Mouse (Mus musculus): ENCODE measurements around the gene Gpr22. TPM values are rescaled to one million over a fixed set of nuclear protein-coding genes. Genes with fewer than 3 reads are reported as not detected.

Gpr22 gene
- polyA plus RNA-seq, 1 experiment = 0.28 TPM

- Histone ChIP-seq H3K27ac (ENCODE audit: control insufficient read depth, insufficient read depth, low read length) (no peak overlapping the region), H3K27me3 (ENCODE audit: control insufficient read depth, insufficient read depth, low read length) (no peaks in the 10 kb centered on the region), H3K4me3 (ENCODE audit: control insufficient read depth, insufficient read depth, low read length) (no peak overlapping the region), H3K36me3 (ENCODE audit: control insufficient read depth, insufficient read depth, low read length) (no peaks in the 10 kb centered on the region), H3K4me1 (replicated peaks; ENCODE audit: control insufficient read depth, insufficient read depth, low read length) (no peaks in the 10 kb centered on the region)
- no peak for DNase-seq
- 97% methylated on average over 4 of the region's 4 CpGs for WGBS
- no peak for TF ChIP-seq CTCF (IDR thresholded peaks at IDR 0.05; ENCODE audit: borderline replicate concordance, control insufficient read depth, extremely low read depth, insufficient read depth, low read length, poor library complexity)
- TF ChIP-seq POLR2A (IDR thresholded peaks at IDR 0.05; ENCODE audit: control insufficient read depth, extremely low read depth, insufficient read depth, low read length, poor library complexity) = no peak
Measured at GRCm38 (mm10) chr12:31712727-31713126, 1.0 kb downstream of the Gpr22 start.

GRCm38 (mm10) chr12:31712233-31712632 is 1.5 kb downstream of the Gpr22 start:
- TF ChIP-seq CTCF (IDR thresholded peaks at IDR 0.05; ENCODE audit: borderline replicate concordance, control insufficient read depth, extremely low read depth, insufficient read depth, low read length, poor library complexity) (no peak), POLR2A (IDR thresholded peaks at IDR 0.05; ENCODE audit: control insufficient read depth, extremely low read depth, insufficient read depth, low read length, poor library complexity) (no peak)
- no peak for DNase-seq
- no peaks in the 10 kb centered on the region for H3K27me3 ChIP-seq (ENCODE audit: control insufficient read depth, insufficient read depth, low read length)
- 54% methylated on average over 5 of the region's 5 CpGs for WGBS
- no peak overlapping the region for H3K4me3 ChIP-seq (ENCODE audit: control insufficient read depth, insufficient read depth, low read length)
- H3K27ac ChIP-seq (ENCODE audit: control insufficient read depth, insufficient read depth, low read length) = no peak overlapping the region
- no peaks in the 10 kb centered on the region for H3K4me1 ChIP-seq (replicated peaks; ENCODE audit: control insufficient read depth, insufficient read depth, low read length)
- no peaks in the 10 kb centered on the region for H3K36me3 ChIP-seq (ENCODE audit: control insufficient read depth, insufficient read depth, low read length)

GRCm38 (mm10) chr12:31709665-31710064 is 4.1 kb downstream of the Gpr22 start:
- WGBS = 98% methylated on average over 6 of the region's 6 CpGs
- Histone ChIP-seq H3K27me3 (ENCODE audit: control insufficient read depth, insufficient read depth, low read length) (no peaks in the 10 kb centered on the region), H3K36me3 (ENCODE audit: control insufficient read depth, insufficient read depth, low read length) (no peaks in the 10 kb centered on the region), H3K27ac (ENCODE audit: control insufficient read depth, insufficient read depth, low read length) (no peak overlapping the region), H3K4me1 (replicated peaks; ENCODE audit: control insufficient read depth, insufficient read depth, low read length) (no peaks in the 10 kb centered on the region), H3K4me3 (ENCODE audit: control insufficient read depth, insufficient read depth, low read length) (no peak overlapping the region)
- TF ChIP-seq POLR2A (IDR thresholded peaks at IDR 0.05; ENCODE audit: control insufficient read depth, extremely low read depth, insufficient read depth, low read length, poor library complexity) (no peak), CTCF (IDR thresholded peaks at IDR 0.05; ENCODE audit: borderline replicate concordance, control insufficient read depth, extremely low read depth, insufficient read depth, low read length, poor library complexity) (no peak)
- no peak for DNase-seq

- no peaks in the 10 kb centered on the region for H3K36me3 ChIP-seq (ENCODE audit: control insufficient read depth, insufficient read depth, low read length)
- no peaks in the 10 kb centered on the region for H3K27me3 ChIP-seq (ENCODE audit: control insufficient read depth, insufficient read depth, low read length)
- TF ChIP-seq POLR2A (IDR thresholded peaks at IDR 0.05; ENCODE audit: control insufficient read depth, extremely low read depth, insufficient read depth, low read length, poor library complexity) (no peak), CTCF (IDR thresholded peaks at IDR 0.05; ENCODE audit: borderline replicate concordance, control insufficient read depth, extremely low read depth, insufficient read depth, low read length, poor library complexity) (no peak)
- no peak for DNase-seq
- H3K4me3 ChIP-seq (ENCODE audit: control insufficient read depth, insufficient read depth, low read length) = no peak overlapping the region
- 86% methylated on average over 1 of the region's 1 CpGs for WGBS
- no peaks in the 10 kb centered on the region for H3K4me1 ChIP-seq (replicated peaks; ENCODE audit: control insufficient read depth, insufficient read depth, low read length)
- H3K27ac ChIP-seq (ENCODE audit: control insufficient read depth, insufficient read depth, low read length) = no peak overlapping the region
Measured at GRCm38 (mm10) chr12:31707531-31707930, 6.2 kb downstream of the Gpr22 start.

GRCm38 (mm10) chr12:31706168-31706567 is 7.6 kb downstream of the Gpr22 start:
- no peaks in the 10 kb centered on the region for H3K27me3 ChIP-seq (ENCODE audit: control insufficient read depth, insufficient read depth, low read length)
- DNase-seq = no peak
- WGBS = 91% methylated on average over 2 of the region's 2 CpGs
- no peak overlapping the region for H3K4me3 ChIP-seq (ENCODE audit: control insufficient read depth, insufficient read depth, low read length)
- H3K36me3 ChIP-seq (ENCODE audit: control insufficient read depth, insufficient read depth, low read length) = no peaks in the 10 kb centered on the region
- no peak overlapping the region for H3K27ac ChIP-seq (ENCODE audit: control insufficient read depth, insufficient read depth, low read length)
- no peaks in the 10 kb centered on the region for H3K4me1 ChIP-seq (replicated peaks; ENCODE audit: control insufficient read depth, insufficient read depth, low read length)
- TF ChIP-seq CTCF (IDR thresholded peaks at IDR 0.05; ENCODE audit: borderline replicate concordance, control insufficient read depth, extremely low read depth, insufficient read depth, low read length, poor library complexity) = no peak
- no peak for TF ChIP-seq POLR2A (IDR thresholded peaks at IDR 0.05; ENCODE audit: control insufficient read depth, extremely low read depth, insufficient read depth, low read length, poor library complexity)

GRCm38 (mm10) chr12:31703904-31704303 is 9.8 kb downstream of the Gpr22 start:
- Histone ChIP-seq H3K4me3 (ENCODE audit: control insufficient read depth, insufficient read depth, low read length) (no peak overlapping the region), H3K4me1 (replicated peaks; ENCODE audit: control insufficient read depth, insufficient read depth, low read length) (no peaks in the 10 kb centered on the region), H3K27ac (ENCODE audit: control insufficient read depth, insufficient read depth, low read length) (peak overlapping the region; percentile 10; the same call in 1 of the 2 replicates), H3K27me3 (ENCODE audit: control insufficient read depth, insufficient read depth, low read length) (no peaks in the 10 kb centered on the region), H3K36me3 (ENCODE audit: control insufficient read depth, insufficient read depth, low read length) (no peaks in the 10 kb centered on the region)
- DNase-seq = no peak
- 96% methylated on average over 6 of the region's 6 CpGs for WGBS
- TF ChIP-seq POLR2A (IDR thresholded peaks at IDR 0.05; ENCODE audit: control insufficient read depth, extremely low read depth, insufficient read depth, low read length, poor library complexity) (no peak), CTCF (IDR thresholded peaks at IDR 0.05; ENCODE audit: borderline replicate concordance, control insufficient read depth, extremely low read depth, insufficient read depth, low read length, poor library complexity) (no peak)

- no peaks in the 10 kb centered on the region for H3K36me3 ChIP-seq (ENCODE audit: control insufficient read depth, insufficient read depth, low read length)
- 98% methylated on average over 5 of the region's 5 CpGs for WGBS
- no peak overlapping the region for H3K4me3 ChIP-seq (ENCODE audit: control insufficient read depth, insufficient read depth, low read length)
- H3K27me3 ChIP-seq (ENCODE audit: control insufficient read depth, insufficient read depth, low read length) = no peaks in the 10 kb centered on the region
- H3K27ac ChIP-seq (ENCODE audit: control insufficient read depth, insufficient read depth, low read length) = no peak overlapping the region
- no peak for DNase-seq
- TF ChIP-seq POLR2A (IDR thresholded peaks at IDR 0.05; ENCODE audit: control insufficient read depth, extremely low read depth, insufficient read depth, low read length, poor library complexity) = no peak
- TF ChIP-seq CTCF (IDR thresholded peaks at IDR 0.05; ENCODE audit: borderline replicate concordance, control insufficient read depth, extremely low read depth, insufficient read depth, low read length, poor library complexity) = no peak
- H3K4me1 ChIP-seq (replicated peaks; ENCODE audit: control insufficient read depth, insufficient read depth, low read length) = no peaks in the 10 kb centered on the region
Measured at GRCm38 (mm10) chr12:31701411-31701810, 12.3 kb downstream of the Gpr22 start.

Data from thymus, adult 2 months (tissue).